Mouse (Mus musculus) midbrain, embryonic 16.5 days (tissue): ENCODE data around the gene Slc27a1. TPM values are rescaled to one million over a fixed set of nuclear protein-coding genes. Genes with fewer than 3 reads are reported as not detected.

ENCODE experiments used
- ATAC-seq: fragments of 200-750 bp; cut with Nextera tagmentation; 2 replicates; pipeline ENCODE4 v1.8.0; 2017; ENCODE audit warnings: moderate TSS enrichment
- H3K27ac ChIP-seq: fragments of 300-500 bp; sonication (generic); 2 replicates; pipeline ENCODE4 v1.5.1; 2014; ENCODE audit warnings: mild to moderate bottlenecking, low read length, mixed read lengths
- H3K27me3 ChIP-seq: fragments of 300-500 bp; sonication (generic); 2 replicates; pipeline ENCODE4 v1.6.1; 2014; ENCODE audit warnings: low read depth, low read length, mixed read lengths; ENCODE audit not compliant: control insufficient read depth, insufficient read depth
- H3K36me3 ChIP-seq: fragments of 300-500 bp; sonication (generic); 2 replicates; pipeline ENCODE4 v1.6.1; 2014; ENCODE audit warnings: mild to moderate bottlenecking, low read length, moderate library complexity, mixed read lengths; ENCODE audit not compliant: control insufficient read depth, insufficient read depth
- H3K4me1 ChIP-seq: fragments of 300-500 bp; sonication (generic); 2 replicates; pipeline ENCODE4 v1.6.1; 2014; ENCODE audit warnings: mild to moderate bottlenecking, low read length, mixed read lengths; ENCODE audit not compliant: control insufficient read depth, insufficient read depth
- H3K4me2 ChIP-seq: fragments of 300-500 bp; sonication (generic); 2 replicates; pipeline ENCODE4 v1.6.1; 2014; ENCODE audit warnings: mild to moderate bottlenecking, low read length, mixed read lengths
- H3K4me3 ChIP-seq: fragments of 300-500 bp; sonication (generic); 2 replicates; pipeline ENCODE4 v1.5.1; 2014; ENCODE audit warnings: low read depth, mild to moderate bottlenecking, low read length, moderate library complexity, mixed read lengths
- H3K9ac ChIP-seq: fragments of 300-500 bp; sonication (generic); 2 replicates; pipeline ENCODE4 v1.6.1; 2014; ENCODE audit warnings: low read depth, low read length, mixed read lengths
- H3K9me3 ChIP-seq: fragments of 300-500 bp; sonication (generic); replicated peaks from 2 replicates; pipeline ENCODE4 v1.6.1; 2014; ENCODE audit warnings: mild to moderate bottlenecking, low read length, mixed read lengths; ENCODE audit not compliant: control insufficient read depth, poor library complexity, severe bottlenecking
- WGBS: fragments of 180-500 bp; shearing (Covaris S2); extraction: QIAGEN DNeasy Blood & Tissue Kit; methylation state at CpG from one replicate; pipeline ENCODE4 v1.1.7; 2014; 5-methylcytosine and 5-hydroxymethylcytosine counted together
- polyA plus RNA-seq: library from polyadenylated mRNA; unstranded; fragments of >200 nt; fragmentation: Nextera tagmentation; extraction: Ambion mirVana; gene quantifications from 2 replicates; pipeline ENCODE4 v1.2.1, GENCODE M21; 2015

Gene Slc27a1
- polyA plus RNA-seq, 1 experiment from 2014 or later = 79.2 TPM

DNA sequence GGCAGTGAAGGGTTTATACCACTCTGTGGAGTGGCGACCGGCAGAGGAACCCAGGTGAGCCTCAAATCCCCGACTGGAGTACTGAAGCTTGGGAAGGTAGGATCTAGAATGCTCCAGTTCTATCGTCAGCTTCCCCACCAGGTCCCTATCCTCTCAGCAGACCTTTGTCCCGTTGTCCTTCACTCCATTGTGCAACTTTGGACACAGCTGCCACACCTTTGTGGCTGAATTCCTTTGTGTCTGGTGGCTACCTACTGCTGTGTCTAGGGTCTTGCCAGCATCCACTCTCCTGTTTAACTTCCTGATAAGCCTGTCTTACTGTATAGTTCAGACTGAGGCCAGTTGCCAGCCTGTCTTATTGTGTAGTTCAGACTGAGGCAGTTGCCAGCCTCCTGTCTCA lies 43.5 kb downstream of the Slc27a1 start:
- H3K27ac ChIP-seq = no peak overlapping the region
- H3K4me2 ChIP-seq = peak overlapping the region; percentile 75
- H3K36me3 ChIP-seq = peaks cover 11% of the 10 kb centered on the region
- ATAC-seq = no peak
- 33% methylated on average over 5 of the region's 5 CpGs for WGBS
- H3K4me1 ChIP-seq = peaks cover 9% of the 10 kb centered on the region
- peak overlapping the region; percentile 83 for H3K4me3 ChIP-seq
- no peaks in the 10 kb centered on the region for H3K27me3 ChIP-seq
- peak overlapping the region; percentile 89 for H3K9ac ChIP-seq
- no peaks in the 10 kb centered on the region for H3K9me3 ChIP-seq

DNA sequence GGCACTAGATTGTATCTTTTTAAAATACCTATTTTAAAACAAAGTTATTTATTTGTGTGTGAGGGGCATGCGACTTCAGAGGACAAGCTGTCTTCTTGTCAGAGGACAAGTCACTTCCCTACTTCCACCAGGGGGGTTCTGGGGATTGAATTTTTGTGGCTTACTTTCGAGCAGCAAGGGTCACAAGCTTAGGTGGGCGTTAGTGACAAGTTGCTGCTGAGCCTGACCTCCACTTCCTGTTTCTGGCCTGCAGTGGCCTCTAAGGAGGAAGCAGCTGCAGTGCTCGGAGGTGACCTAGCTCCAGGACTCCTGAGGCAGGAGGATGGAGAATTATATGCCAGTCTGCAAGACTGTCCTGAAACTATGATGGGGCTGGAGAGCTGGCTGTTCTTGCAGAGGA lies 44.7 kb downstream of the Slc27a1 start:
- H3K9ac ChIP-seq = no peak overlapping the region
- no peak for ATAC-seq
- no peak overlapping the region for H3K27ac ChIP-seq
- no peak overlapping the region for H3K4me3 ChIP-seq
- H3K4me2 ChIP-seq = no peak overlapping the region
- H3K27me3 ChIP-seq = no peaks in the 10 kb centered on the region
- peaks cover 9% of the 10 kb centered on the region for H3K4me1 ChIP-seq
- no peaks in the 10 kb centered on the region for H3K9me3 ChIP-seq
- 74% methylated on average over 4 of the region's 4 CpGs for WGBS
- peaks cover 23% of the 10 kb centered on the region for H3K36me3 ChIP-seq

DNA sequence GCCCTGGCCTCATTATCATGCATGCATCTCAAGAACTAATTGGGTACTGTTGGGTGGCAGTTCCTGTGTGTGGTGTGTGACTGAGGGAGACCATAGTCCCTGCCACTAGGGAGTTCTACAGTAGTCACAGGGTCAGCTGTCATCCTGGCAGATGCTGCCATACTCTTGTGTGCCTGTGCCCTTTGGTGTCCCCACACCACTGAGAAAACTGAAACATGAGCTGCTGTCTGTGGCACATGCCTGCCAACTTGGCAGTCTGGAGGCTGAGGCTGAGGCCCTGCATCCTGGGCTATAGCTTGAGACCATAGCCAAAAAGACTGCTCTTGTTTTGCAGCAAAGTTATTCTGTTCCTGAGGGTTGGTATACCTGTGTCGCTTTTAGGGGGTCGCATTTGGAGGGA lies 51.1 kb downstream of the Slc27a1 start:
- peaks cover 67% of the 10 kb centered on the region for H3K36me3 ChIP-seq
- ATAC-seq = no peak
- no peak overlapping the region for H3K4me3 ChIP-seq
- H3K4me1 ChIP-seq = no peaks in the 10 kb centered on the region
- H3K9me3 ChIP-seq = no peaks in the 10 kb centered on the region
- 97% methylated on average over 2 of the region's 2 CpGs for WGBS
- H3K9ac ChIP-seq = no peak overlapping the region
- no peak overlapping the region for H3K27ac ChIP-seq
- H3K27me3 ChIP-seq = no peaks in the 10 kb centered on the region
- H3K4me2 ChIP-seq = no peak overlapping the region

DNA sequence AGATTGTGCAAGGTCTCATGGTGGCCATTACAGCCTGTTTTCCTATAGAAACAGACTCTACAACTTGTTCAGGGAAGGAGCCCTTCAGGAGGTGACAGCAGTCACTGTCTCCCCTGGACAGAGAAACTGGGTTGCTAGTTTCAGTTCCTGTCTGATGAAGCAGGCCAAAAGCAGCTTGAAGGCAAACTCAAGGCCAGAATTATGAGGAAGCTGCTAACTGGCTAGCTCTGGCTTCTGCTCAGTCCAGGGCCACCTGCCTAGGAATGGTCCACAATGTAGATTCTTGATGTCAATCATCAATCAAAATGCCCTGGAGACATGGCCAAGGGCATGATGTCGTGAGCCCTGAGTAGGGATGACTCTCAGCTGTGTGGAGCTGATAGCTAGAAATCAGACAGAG lies 56.4 kb downstream of the Slc27a1 start:
- Histone ChIP-seq H3K9ac (no peak overlapping the region), H3K36me3 (peaks cover 33% of the 10 kb centered on the region), H3K4me2 (no peak overlapping the region), H3K27ac (no peak overlapping the region), H3K4me1 (peaks cover 13% of the 10 kb centered on the region), H3K27me3 (no peaks in the 10 kb centered on the region; the same call in 1 of the 2 replicates), H3K9me3 (no peaks in the 10 kb centered on the region), H3K4me3 (no peak overlapping the region)
- WGBS = 76% methylated on average over 1 of the region's 1 CpGs
- no peak for ATAC-seq

DNA sequence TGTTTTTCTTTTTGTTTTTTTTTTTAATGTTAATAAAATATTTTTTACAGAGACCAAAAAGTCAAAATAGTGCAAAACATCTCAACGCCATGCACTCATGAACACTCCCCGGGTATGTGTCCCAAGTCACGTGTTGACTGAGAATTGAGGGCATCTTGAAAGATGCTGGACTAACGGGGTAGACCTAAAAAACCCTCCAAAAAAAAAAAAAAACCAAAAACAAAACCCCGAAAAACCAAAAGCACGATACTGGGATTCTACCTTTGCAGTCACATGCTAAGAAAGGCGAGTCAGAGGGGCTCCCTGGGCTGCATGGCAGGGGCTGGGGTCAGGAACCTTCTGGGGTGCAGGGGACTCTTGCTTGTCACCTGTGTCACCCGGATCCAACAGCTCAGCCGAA lies 58.1 kb downstream of the Slc27a1 start:
- peaks cover 3% of the 10 kb centered on the region; the same call in 1 of the 2 replicates for H3K27me3 ChIP-seq
- H3K4me2 ChIP-seq = no peak overlapping the region
- no peak overlapping the region for H3K27ac ChIP-seq
- no peak overlapping the region for H3K4me3 ChIP-seq
- 90% methylated on average over 9 of the region's 9 CpGs for WGBS
- H3K4me1 ChIP-seq = peaks cover 14% of the 10 kb centered on the region
- no peak for ATAC-seq
- H3K36me3 ChIP-seq = peaks cover 22% of the 10 kb centered on the region
- no peaks in the 10 kb centered on the region for H3K9me3 ChIP-seq
- no peak overlapping the region for H3K9ac ChIP-seq

DNA sequence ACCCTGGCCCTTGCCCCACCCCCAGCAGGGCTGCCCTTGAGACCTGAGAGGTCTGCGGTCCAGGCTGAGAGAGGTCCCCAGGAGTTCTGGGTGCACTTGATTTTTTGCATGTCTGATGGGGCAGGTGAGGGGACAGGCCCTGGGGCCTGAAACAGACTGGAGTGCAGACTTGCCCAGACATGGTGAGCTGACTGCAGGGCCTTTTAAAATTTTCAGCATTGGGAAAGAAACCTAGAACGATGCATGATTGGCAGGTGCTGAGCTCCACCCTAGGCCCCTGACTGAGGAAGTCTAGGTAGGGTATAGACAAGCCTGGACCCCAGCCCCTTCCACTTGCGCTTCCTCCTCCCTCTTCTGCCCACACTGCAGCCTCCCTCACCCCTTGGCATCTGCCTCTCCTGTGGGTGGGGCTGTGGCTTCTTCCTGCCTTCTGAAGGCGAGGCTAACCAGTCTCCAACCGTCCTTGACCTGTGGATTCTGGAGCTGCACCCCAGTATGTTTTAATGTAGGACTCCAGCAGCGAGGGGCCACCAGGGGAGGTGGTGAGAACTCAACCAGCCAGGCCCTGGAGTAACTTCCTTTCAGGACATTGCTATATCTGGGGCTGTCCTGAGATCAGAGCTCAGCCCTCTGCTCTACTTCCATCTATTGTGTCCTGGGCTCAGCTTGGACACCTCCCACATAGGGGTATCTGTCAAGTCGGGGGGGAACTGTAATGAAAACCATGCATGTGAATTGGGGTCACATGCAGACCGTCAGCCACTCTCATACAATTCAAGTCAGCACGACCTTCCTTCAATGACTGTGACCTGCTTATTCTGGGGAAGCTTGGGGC lies 58.8 kb downstream of the Slc27a1 start:
- Histone ChIP-seq H3K4me1 (peaks cover 14% of the 10 kb centered on the region), H3K4me3 (no peak overlapping the region), H3K27me3 (peaks cover 5% of the 10 kb centered on the region; the same call in 1 of the 2 replicates), H3K9me3 (no peaks in the 10 kb centered on the region), H3K36me3 (peaks cover 14% of the 10 kb centered on the region), H3K9ac (no peak overlapping the region), H3K4me2 (no peak overlapping the region), H3K27ac (no peak overlapping the region)
- WGBS = 50% methylated on average over 9 of the region's 9 CpGs
- ATAC-seq = no peak

DNA sequence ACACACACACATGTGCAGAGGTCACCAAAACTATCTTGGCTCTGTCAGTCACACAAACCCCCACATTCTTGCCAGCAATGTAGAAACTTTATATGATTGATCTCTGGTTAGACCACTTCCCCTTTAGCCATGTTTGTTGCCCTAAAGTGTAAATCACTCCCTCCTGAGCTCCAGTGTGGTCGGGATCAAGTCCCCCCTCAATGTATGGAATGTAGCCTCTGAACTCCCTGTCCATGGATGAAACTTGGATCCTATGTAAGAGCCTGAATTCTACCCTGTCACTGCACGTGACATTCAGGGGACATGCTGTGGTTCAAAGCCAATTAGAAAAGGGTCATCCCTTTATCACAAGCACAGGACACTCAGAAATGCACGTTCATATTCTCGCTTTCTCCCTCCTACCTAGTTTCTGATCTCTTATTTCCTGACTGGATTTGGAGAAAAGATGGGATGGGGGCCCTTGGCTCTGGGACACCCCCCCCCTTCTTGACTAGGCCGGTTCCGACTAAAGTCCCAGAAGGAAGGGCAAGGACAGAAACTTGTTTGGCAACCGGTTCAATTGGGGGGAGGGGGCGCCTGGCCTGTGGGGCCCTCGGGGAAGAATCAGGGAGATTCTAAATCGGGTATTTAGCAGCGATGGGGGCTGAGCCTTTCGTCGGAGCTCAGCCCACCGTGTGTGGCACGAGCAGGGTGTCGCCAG lies 59.9 kb downstream of the Slc27a1 start:
- peak overlapping the region; percentile 89 for H3K27ac ChIP-seq
- 8% methylated on average over 16 of the region's 16 CpGs for WGBS
- H3K9ac ChIP-seq = peak overlapping the region; percentile 77
- peak overlapping the region; percentile 48 for H3K4me3 ChIP-seq
- peak overlapping the region; percentile 95 for H3K4me2 ChIP-seq
- peaks cover 8% of the 10 kb centered on the region for H3K36me3 ChIP-seq
- H3K27me3 ChIP-seq = peaks cover 5% of the 10 kb centered on the region; the same call in 1 of the 2 replicates
- peaks cover 14% of the 10 kb centered on the region for H3K4me1 ChIP-seq
- no peaks in the 10 kb centered on the region for H3K9me3 ChIP-seq
- ATAC-seq = no peak

DNA sequence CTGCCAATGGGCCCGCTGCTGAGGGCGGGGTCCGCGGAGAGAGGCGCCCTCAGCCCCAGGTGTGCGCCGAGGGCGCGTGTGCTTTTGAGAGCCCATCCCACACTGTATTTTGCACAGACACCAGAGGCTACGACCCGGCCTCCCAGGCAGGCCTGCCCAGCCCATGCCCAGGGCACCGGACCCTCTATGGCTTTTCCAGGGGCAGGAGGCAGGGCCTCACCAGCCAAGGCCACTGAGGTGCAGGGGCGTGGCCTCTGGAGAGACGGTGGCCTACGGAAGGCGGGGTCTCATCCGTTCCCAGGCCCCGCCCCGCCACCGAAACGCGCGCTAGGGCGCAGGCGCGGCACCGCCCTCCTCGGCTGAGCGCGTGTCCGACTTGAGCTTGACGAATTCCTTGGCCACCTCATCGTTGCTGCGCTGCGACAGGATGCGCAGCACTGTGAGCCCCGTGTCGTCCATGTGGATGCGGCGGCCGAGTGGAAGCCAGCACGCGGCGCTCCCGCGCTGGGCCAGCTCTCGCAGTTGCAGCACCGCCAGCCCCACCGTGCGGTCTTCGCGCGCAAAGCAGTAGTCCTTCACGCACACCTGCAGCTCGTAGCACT lies 60.5 kb downstream of the Slc27a1 start:
- peak; percentile 87 for ATAC-seq
- Histone ChIP-seq H3K4me1 (peaks cover 14% of the 10 kb centered on the region), H3K9ac (peak overlapping the region; percentile 77), H3K27me3 (peaks cover 5% of the 10 kb centered on the region; the same call in 1 of the 2 replicates), H3K4me3 (peak overlapping the region; percentile 48), H3K27ac (peak overlapping the region; percentile 89), H3K4me2 (peak overlapping the region; percentile 95), H3K36me3 (peaks cover 4% of the 10 kb centered on the region), H3K9me3 (no peaks in the 10 kb centered on the region)
- 2% methylated on average over 55 of the region's 55 CpGs for WGBS
